Mouse (Mus musculus) liver, adult 2 months (tissue): ENCODE data around the gene Meox1. TPM values are rescaled to one million over a fixed set of nuclear protein-coding genes. Genes with fewer than 3 reads are reported as not detected.

Experiments used
- DNase-seq: peaks from one replicate; pipeline ENCODE4 v3.0.0-alpha.2; 2011; ENCODE audit warnings: low read depth, low spot score; ENCODE audit errors: extremely low read depth
- H3K27ac ChIP-seq: fragments of 200-500 bp; replicated peaks from 2 replicates; pipeline ENCODE4 v1.5.1; 2012; ENCODE audit warnings: low read depth, mild to moderate bottlenecking, control low read depth, inconsistent platforms, low read length; ENCODE audit not compliant: insufficient read depth
- H3K27me3 ChIP-seq: fragments of 200-500 bp; 2 replicates; pipeline ENCODE4 v1.6.1; 2012; ENCODE audit warnings: mild to moderate bottlenecking, moderate library complexity, low read length, inconsistent platforms; ENCODE audit not compliant: control insufficient read depth, insufficient read depth
- H3K36me3 ChIP-seq: fragments of 200-500 bp; 2 replicates; pipeline ENCODE4 v1.6.1; 2012; ENCODE audit warnings: low read length, inconsistent platforms; ENCODE audit not compliant: control insufficient read depth, insufficient read depth
- H3K4me1 ChIP-seq: fragments of 200-500 bp; 2 replicates; pipeline ENCODE4 v1.6.1; 2011; ENCODE audit warnings: low read length; ENCODE audit not compliant: control insufficient read depth, insufficient read depth
- H3K4me3 ChIP-seq: fragments of 200-500 bp; 2 replicates; pipeline ENCODE4 v1.5.1; 2011; ENCODE audit warnings: low read depth, mild to moderate bottlenecking, control low read depth, low read length, moderate library complexity; ENCODE audit not compliant: insufficient read depth
- H3K79me2 ChIP-seq: fragments of 200-500 bp; 2 replicates; pipeline ENCODE4 v1.6.1; 2012; ENCODE audit warnings: inconsistent platforms, mild to moderate bottlenecking, low read length, moderate library complexity; ENCODE audit not compliant: control insufficient read depth, insufficient read depth
- H3K9ac ChIP-seq: fragments of 200-500 bp; 2 replicates; pipeline ENCODE4 v1.6.1; 2012; ENCODE audit warnings: low read depth, mild to moderate bottlenecking, control low read depth, inconsistent platforms, low read length
- CTCF ChIP-seq: fragments of 200-500 bp; IDR thresholded peaks from 2 replicates; pipeline ENCODE4 v1.5.1; 2011; ENCODE audit warnings: low read depth, low read length, control low read depth
- POLR2A ChIP-seq: fragments of 200-500 bp; IDR thresholded peaks from 2 replicates; pipeline ENCODE4 v1.6.1; 2011; ENCODE audit warnings: low read length, control low read depth; ENCODE audit not compliant: insufficient read depth; ENCODE audit errors: extremely low read depth
- WGBS: fragments of 180-500 bp; shearing (Covaris S2); methylation state at CpG from one replicate; pipeline ENCODE4 v1.1.7; 2018; 5-methylcytosine and 5-hydroxymethylcytosine counted together
- polyA plus RNA-seq: library from polyadenylated mRNA; depleted of rRNA; stranded (reverse); fragments of >200 nt; gene quantifications from 2 replicates; pipeline ENCODE4 v1.2.3, GENCODE M21; 2012
- total RNA-seq: library from RNA; depleted of rRNA; stranded (reverse); fragments of >200 nt; gene quantifications from 2 replicates; pipeline ENCODE4 v1.2.3, GENCODE M21; 2014

Meox1 gene
- total and polyA plus RNA-seq, 2 experiments: not detected

- Histone ChIP-seq H3K9ac (no peak overlapping the region), H3K4me3 (no peak overlapping the region)
- no peak for DNase-seq
Observed at GRCm38 (mm10) chr11:101893560-101893959, 614 bp downstream of the Meox1 start.

GRCm38 (mm10) chr11:101891451-101891850 lies 2.7 kb downstream of the Meox1 start:
- WGBS: 34% methylated on average over 11 of the region's 11 CpGs
- peaks cover 8% of the 10 kb centered on the region; the same call in 1 of the 2 replicates for H3K27me3 ChIP-seq
- no peaks in the 10 kb centered on the region for H3K79me2 ChIP-seq
- H3K4me3 ChIP-seq: no peak overlapping the region
- no peak for DNase-seq
- TF ChIP-seq CTCF (no peak), POLR2A (no peak)
- H3K9ac ChIP-seq: no peak overlapping the region
- H3K4me1 ChIP-seq: no peaks in the 10 kb centered on the region
- no peak overlapping the region for H3K27ac ChIP-seq
- no peaks in the 10 kb centered on the region for H3K36me3 ChIP-seq

More at GRCm38 (mm10) chr11:101893560-101893959, 614 bp downstream of the Meox1 start:
- H3K4me1 ChIP-seq: no peaks in the 10 kb centered on the region
- H3K79me2 ChIP-seq: no peaks in the 10 kb centered on the region
- 42% methylated on average over 15 of the region's 15 CpGs for WGBS
- TF ChIP-seq POLR2A: no peak
- no peak for TF ChIP-seq CTCF
- no peak overlapping the region for H3K27ac ChIP-seq
- H3K36me3 ChIP-seq: no peaks in the 10 kb centered on the region
- peaks cover 8% of the 10 kb centered on the region; the same call in 1 of the 2 replicates for H3K27me3 ChIP-seq

GRCm38 (mm10) chr11:101889781-101890180 lies 4.4 kb downstream of the Meox1 start:
- no peak for TF ChIP-seq CTCF
- TF ChIP-seq POLR2A: no peak
- 14% methylated on average over 13 of the region's 13 CpGs for WGBS

GRCm38 (mm10) chr11:101888820-101889219 lies 5.4 kb downstream of the Meox1 start:
- Histone ChIP-seq H3K79me2 (no peaks in the 10 kb centered on the region), H3K27me3 (peaks cover 5% of the 10 kb centered on the region; the same call in 1 of the 2 replicates), H3K36me3 (no peaks in the 10 kb centered on the region), H3K4me1 (no peaks in the 10 kb centered on the region), H3K27ac (no peak overlapping the region), H3K9ac (no peak overlapping the region), H3K4me3 (no peak overlapping the region)
- TF ChIP-seq POLR2A (no peak), CTCF (no peak)
- no peak for DNase-seq
- WGBS: 69% methylated on average over 6 of the region's 6 CpGs

More at GRCm38 (mm10) chr11:101889781-101890180, 4.4 kb downstream of the Meox1 start:
- Histone ChIP-seq H3K27me3 (peaks cover 5% of the 10 kb centered on the region; the same call in 1 of the 2 replicates), H3K79me2 (no peaks in the 10 kb centered on the region), H3K4me3 (no peak overlapping the region), H3K27ac (no peak overlapping the region), H3K36me3 (no peaks in the 10 kb centered on the region), H3K9ac (no peak overlapping the region), H3K4me1 (no peaks in the 10 kb centered on the region)
- DNase-seq: no peak

- H3K27me3 ChIP-seq: no peaks in the 10 kb centered on the region
- DNase-seq: no peak
- H3K27ac ChIP-seq: no peak overlapping the region
- H3K4me1 ChIP-seq: no peaks in the 10 kb centered on the region
- H3K4me3 ChIP-seq: no peak overlapping the region
- no peaks in the 10 kb centered on the region for H3K79me2 ChIP-seq
- H3K9ac ChIP-seq: no peak overlapping the region
- H3K36me3 ChIP-seq: no peaks in the 10 kb centered on the region
- WGBS: 85% methylated on average over 12 of the region's 12 CpGs
- TF ChIP-seq POLR2A (no peak), CTCF (no peak)
Observed at GRCm38 (mm10) chr11:101886436-101886835, 7.7 kb downstream of the Meox1 start.

- Histone ChIP-seq H3K4me3 (no peak overlapping the region), H3K9ac (no peak overlapping the region), H3K4me1 (no peaks in the 10 kb centered on the region), H3K27me3 (no peaks in the 10 kb centered on the region), H3K27ac (no peak overlapping the region), H3K79me2 (no peaks in the 10 kb centered on the region), H3K36me3 (no peaks in the 10 kb centered on the region)
- no peak for TF ChIP-seq POLR2A
- TF ChIP-seq CTCF: no peak
- DNase-seq: no peak
- WGBS: 70% methylated on average over 6 of the region's 6 CpGs
Observed at GRCm38 (mm10) chr11:101885881-101886319, 8.3 kb downstream of the Meox1 start.
